Mouse (Mus musculus) left cerebral cortex, postnatal 10 days (tissue): ENCODE results near the gene Pard6a. TPM values are rescaled to one million over a fixed set of nuclear protein-coding genes. Genes with fewer than 3 reads are reported as not detected.

Experiments used
- DNase-seq, 2 experiments: peaks; one replicate each; pipeline ENCODE4 v3.0.0; 2021 to 2022; ENCODE audit warnings: low spot score in 2 of 2, mixed read lengths in 1 of 2; ENCODE audit errors: extremely low spot score in 1 of 2
- intact Hi-C: fragments of 180-260 bp; cut with DNase I; formaldehyde crosslinking; loops from one replicate; pipeline ENCODE4 v1.15.1; 2025
- total RNA-seq, 2 experiments: library from RNA; stranded (reverse); gene quantifications; 2 replicates each; pipeline ENCODE4 v1.2.3; 2021

Pard6a gene
- total RNA-seq, 2 experiments from 2014 or later: 40.7 to 44.1 TPM

DNA sequence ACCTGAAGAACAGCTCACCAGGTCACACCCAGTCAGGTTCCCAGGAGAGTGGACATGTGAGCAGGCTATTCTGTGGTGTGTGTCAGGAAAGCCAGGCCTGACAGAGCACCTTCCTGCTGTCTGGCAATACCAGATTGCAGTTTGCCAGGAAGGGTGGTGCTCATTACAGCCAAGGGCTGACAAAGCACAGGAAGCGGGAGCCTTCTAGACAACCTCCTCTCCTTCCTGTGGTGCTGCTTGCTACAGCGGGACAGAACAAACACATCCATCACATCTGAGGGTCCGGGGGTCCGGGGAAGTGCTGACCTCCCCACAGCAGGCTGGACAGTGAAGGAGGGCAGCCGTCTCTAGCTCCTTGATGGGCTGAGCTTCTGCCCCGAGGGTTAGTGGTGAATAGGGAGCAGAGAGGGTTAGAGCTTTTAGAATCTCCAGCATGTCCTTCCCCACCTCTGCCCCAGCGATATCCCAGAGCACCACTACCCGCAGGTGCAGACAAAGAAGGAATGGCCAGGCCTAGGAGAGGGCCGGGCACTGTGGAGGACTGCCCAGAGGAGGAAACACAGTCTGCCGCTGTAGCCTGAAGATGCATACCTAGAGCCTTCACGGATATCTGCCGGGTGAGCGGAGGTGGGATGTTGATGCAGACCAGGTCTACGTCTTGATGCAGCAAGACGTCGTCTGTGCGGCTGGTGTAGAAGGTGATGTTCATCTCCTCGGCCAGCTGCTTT, 26.6 kb downstream of the Pard6a start:
- DNase-seq: peak in 1 of 2 experiments; percentile 69
- intact Hi-C loops: no loop called here

DNA sequence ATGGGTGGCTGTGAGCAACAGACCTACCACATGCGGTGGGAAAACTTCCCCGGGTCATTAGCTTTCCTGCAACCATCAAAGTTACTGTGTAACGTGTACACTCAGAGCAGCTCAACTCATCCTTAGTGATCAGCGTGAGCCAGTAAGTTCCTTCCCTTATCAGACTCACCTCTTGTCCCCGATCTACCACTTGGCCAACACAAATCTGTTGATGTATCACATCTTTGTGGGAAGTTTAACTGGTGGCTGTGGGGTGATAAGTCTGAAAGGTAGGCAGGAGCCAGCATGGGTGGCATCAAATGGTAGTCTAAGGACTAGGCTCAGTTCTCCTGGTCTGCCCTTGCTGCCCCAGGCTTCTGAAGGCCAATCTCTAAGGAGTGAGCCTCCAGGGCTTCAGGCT, 31.2 kb downstream of the Pard6a start:
- intact Hi-C loops: no loop called here
- DNase-seq: no peak

DNA sequence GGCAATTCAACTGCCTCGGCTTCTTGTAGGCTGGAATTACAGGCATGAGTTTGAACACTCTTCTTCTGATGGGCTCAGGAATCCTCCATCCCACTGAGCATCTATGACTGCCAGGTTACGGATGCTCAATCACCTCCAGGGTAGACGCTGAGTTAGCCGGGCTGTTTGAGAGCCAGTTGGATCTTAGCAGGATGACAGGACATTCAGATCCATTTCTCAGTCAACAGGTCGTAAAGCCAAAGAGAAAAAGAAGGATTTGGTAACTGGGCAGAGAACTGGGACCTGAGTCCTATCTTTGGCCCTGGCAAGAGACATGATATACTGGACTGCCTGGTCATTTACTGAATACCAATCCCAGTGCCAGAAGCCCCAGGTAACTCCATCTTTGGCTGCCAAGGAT, 38.3 kb downstream of the Pard6a start:
- intact Hi-C loops: no loop called here

DNA sequence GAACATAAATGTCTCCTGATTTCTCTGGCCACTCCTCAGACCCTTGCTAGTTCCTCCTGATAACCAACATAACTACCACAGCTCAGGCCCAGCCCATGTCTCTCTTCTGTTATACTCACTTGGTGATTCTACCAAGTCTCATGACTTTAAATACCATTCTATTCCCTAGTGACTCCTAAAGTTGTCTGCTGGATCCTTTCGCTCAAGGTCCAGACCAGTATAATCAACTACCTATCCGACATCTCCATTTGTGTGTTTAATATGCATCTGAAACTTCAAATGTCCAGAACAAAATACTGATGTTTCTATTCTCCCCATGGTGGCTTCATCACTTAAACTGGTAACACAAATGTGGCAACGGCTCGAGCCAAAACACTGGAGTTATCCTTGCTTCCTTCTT, 42.4 kb downstream of the Pard6a start:
- intact Hi-C loops: no loop called here

More for the DNA sequence above, 38.3 kb downstream of the Pard6a start:
- no peak for DNase-seq

DNA sequence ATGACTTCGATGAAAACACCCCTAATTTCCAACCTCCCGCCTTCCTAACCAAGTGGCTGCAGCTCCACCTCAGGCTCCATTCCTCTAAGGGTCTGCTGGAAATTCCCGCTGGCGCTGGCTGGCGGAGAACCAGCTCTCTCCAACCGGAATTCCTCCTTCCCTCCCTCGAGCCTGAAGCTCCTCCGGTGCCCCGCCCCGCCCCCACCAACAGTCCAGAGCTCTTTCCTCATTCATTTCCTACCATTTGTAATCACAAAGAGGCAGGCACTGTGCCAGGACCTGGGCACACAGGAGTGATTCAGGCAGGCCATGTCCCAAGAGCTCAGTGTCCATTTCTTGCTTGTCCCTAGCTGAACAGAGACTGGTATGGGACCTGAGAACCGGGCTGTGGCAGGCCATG, 49.7 kb downstream of the Pard6a start:
- intact Hi-C loops: no loop called here
- peak; percentile 52 to 84 for DNase-seq

More for the DNA sequence above, 42.4 kb downstream of the Pard6a start:
- DNase-seq: no peak

Other genes with a start within 250 kb of the Pard6a start
- 10 to 100 TPM; 75.5 to 88.7 TPM for gene Tppp3, start 229.6 kb upstream of the Pard6a start, total RNA-seq
- 10 to 100 TPM; 21.6 to 21.8 TPM for gene Zdhhc1, start 204.2 kb upstream of the Pard6a start, total RNA-seq
- gene Hsd11b2, start 182.4 kb upstream of the Pard6a start, total RNA-seq: not detected
- gene Atp6v0d1, start 135.1 kb upstream of the Pard6a start, total RNA-seq: 100 to 1,000 TPM; 346 to 352 TPM
- gene Ripor1, start 95.9 kb upstream of the Pard6a start, total RNA-seq: 10 to 100 TPM; 74.5 to 76.2 TPM
- gene Ctcf, start 64.6 kb upstream of the Pard6a start, total RNA-seq: 10 to 100 TPM; 54.3 to 55.9 TPM
- gene Agrp, start 63.8 kb upstream of the Pard6a start, total RNA-seq: not detected
- gene Carmil2, start 14.9 kb upstream of the Pard6a start, total RNA-seq: 10 to 100 TPM; 43.6 to 46.6 TPM
- gene Acd, start within 50 bp of the Pard6a start, total RNA-seq: 10 to 100 TPM; 49.3 to 51.0 TPM
- under 1 TPM in 1 of 2 experiments, not detected in 1; 0.62 TPM for gene 4933405L10Rik, start 6.5 kb downstream of the Pard6a start, total RNA-seq
- 10 to 100 TPM; 12.3 to 13.5 TPM for gene Enkd1, start 7.1 kb downstream of the Pard6a start, total RNA-seq
- gene Gfod2, start 57.5 kb downstream of the Pard6a start, total RNA-seq: 10 to 100 TPM; 26.3 to 36.3 TPM
- gene Ranbp10, start 126.2 kb downstream of the Pard6a start, total RNA-seq: 10 to 100 TPM; 23.0 to 23.7 TPM
- gene Tsnaxip1, start 126.6 kb downstream of the Pard6a start, total RNA-seq: not detected
- gene Cenpt, start 152.1 kb downstream of the Pard6a start, total RNA-seq: 10 to 100 TPM; 23.7 to 26.0 TPM
- gene Thap11, start 154.0 kb downstream of the Pard6a start, total RNA-seq: 10 to 100 TPM; 33.2 to 34.9 TPM
- 10 to 100 TPM; 28.7 to 38.1 TPM for gene Nutf2, start 159.4 kb downstream of the Pard6a start, total RNA-seq
- 10 to 100 TPM; 62.7 to 66.5 TPM for gene Edc4, start 179.7 kb downstream of the Pard6a start, total RNA-seq
- under 1 TPM in 1 of 2 experiments, not detected in 1; 0.97 TPM for gene Nrn1l, start 192.4 kb downstream of the Pard6a start, total RNA-seq
- gene Pskh1, start 199.3 kb downstream of the Pard6a start, total RNA-seq: 1 to 10 TPM; 7.9 to 8.8 TPM
- 1 to 10 TPM in 1 of 2 experiments, under 1 TPM in 1; 0.90 to 1.5 TPM for gene Ctrl, start 232.7 kb downstream of the Pard6a start, total RNA-seq
- 10 to 100 TPM; 74.6 to 80.0 TPM for gene Psmb10, start 237.3 kb downstream of the Pard6a start, total RNA-seq
- gene Lcat, start 242.2 kb downstream of the Pard6a start, total RNA-seq: 10 to 100 TPM; 13.0 to 14.1 TPM